Mouse (Mus musculus): ENCODE results near the gene Bptf.

DNA sequence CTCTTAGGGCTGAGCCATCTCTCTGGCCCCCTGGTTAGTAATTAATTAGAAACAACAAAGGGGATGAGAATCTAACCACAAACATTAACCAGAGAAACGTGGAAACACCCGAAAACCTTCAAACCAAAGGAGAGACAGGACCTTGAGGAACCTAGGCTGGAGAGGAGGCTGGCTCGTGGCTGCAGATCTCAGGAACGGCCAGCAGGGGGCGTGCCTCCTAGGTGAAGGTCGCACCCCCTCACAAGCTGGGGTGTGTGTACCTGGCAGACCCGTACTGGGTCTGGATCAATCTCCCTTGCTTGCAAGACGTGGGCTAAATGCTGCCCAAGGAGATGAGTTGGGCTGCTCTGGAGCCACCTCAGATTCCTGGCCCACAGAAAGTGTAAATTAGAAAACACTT, 113.3 kb downstream of the Bptf start:
- TF ChIP-seq CTCF (IDR thresholded peaks at IDR 0.05; ENCODE audit: low read depth), result peak; percentile 78
- no peak for TF ChIP-seq EP300 (IDR thresholded peaks at IDR 0.05; ENCODE audit: low read depth)

Measured in liver, postnatal 0 days (tissue).